Comparison of ENCODE assay signal across 14 mouse cellular contexts in genomic region chr16:6993180-6993579, GRCm38 (mm10).
"Had no signal": no experiment of that assay in that cellular context is flagged by ENCODE, and none has a peak within 500 bp of the region (broad histone marks: within the 10 kb centered on the region; RNA-seq: fewer than 3 reads in every experiment).

No protein-coding gene starts in this region.

- H3K27ac ChIP-seq: intestine, embryonic 15.5 days; layer of hippocampus, adult 2 months; limb, embryonic 10.5 days; limb, embryonic 13.5 days; liver, embryonic 12.5 days; liver, embryonic 15.5 days had no signal

- H3K9me3 ChIP-seq: intestine, embryonic 15.5 days; limb, embryonic 13.5 days; liver, embryonic 12.5 days; liver, embryonic 15.5 days had no signal

- H3K9ac ChIP-seq: intestine, embryonic 15.5 days; limb, embryonic 13.5 days; liver, embryonic 12.5 days; liver, embryonic 15.5 days had no signal

- ATAC-seq: intestine, embryonic 15.5 days; liver, embryonic 12.5 days had no signal

- H3K36me3 ChIP-seq: intestine, embryonic 15.5 days; limb, embryonic 10.5 days; limb, embryonic 13.5 days; liver, embryonic 12.5 days; liver, embryonic 15.5 days had no signal

- H3K27me3 ChIP-seq: intestine, embryonic 15.5 days; limb, embryonic 13.5 days; liver, embryonic 12.5 days; liver, embryonic 15.5 days had no signal

- H3K4me3 ChIP-seq: intestine, embryonic 15.5 days; layer of hippocampus, adult 2 months; limb, embryonic 10.5 days; limb, embryonic 13.5 days; liver, embryonic 12.5 days; liver, embryonic 15.5 days had no signal

- H3K4me2 ChIP-seq: intestine, embryonic 15.5 days; limb, embryonic 13.5 days; liver, embryonic 12.5 days; liver, embryonic 15.5 days; midbrain, embryonic 11.5 days had no signal

- H3K4me1 ChIP-seq: intestine, embryonic 15.5 days; limb, embryonic 10.5 days; limb, embryonic 13.5 days; liver, embryonic 15.5 days had no signal

- DNase-seq: kidney, adult 11 months; kidney, adult 8-10 months; kidney, postnatal 14 days; liver; midbrain, embryonic 14.5 days; thymus, adult 18-20 months; thymus, postnatal 25 days had no signal
